Mouse (Mus musculus) 3134 (cell line): ENCODE measurements at regions not wholly inside any gene's neighbourhood (a gene's known extent, or its start where the extent isn't known, plus 50 kb on each side); places are given as distances from the start of the nearest gene placed in this dataset.
A peak's percentile ranks its signal among the peaks of the same experiment; 100 is the strongest.

Source experiments
- DNase-seq: peaks from one replicate; pipeline ENCODE4 v3.0.0-alpha.2; 2011; ENCODE audit warnings: low spot score; ENCODE audit not compliant: insufficient read length; ENCODE audit errors: extremely low read depth

GRCm38 (mm10) chr10:14233335-14233734 lies 267.5 kb downstream of the Hivep2 start:
- DNase-seq, result no peak

- no peak for DNase-seq
Measured at GRCm38 (mm10) chr10:14231464-14231863, 265.6 kb downstream of the Hivep2 start.

GRCm38 (mm10) chr10:14217284-14217683 lies 251.4 kb downstream of the Hivep2 start:
- no peak for DNase-seq

- DNase-seq, result no peak
Measured at GRCm38 (mm10) chr10:14216191-14216992, 250.5 kb downstream of the Hivep2 start.

GRCm38 (mm10) chr10:14215512-14215911 lies 249.6 kb downstream of the Hivep2 start:
- DNase-seq, result no peak

- DNase-seq, result no peak
Measured at GRCm38 (mm10) chr10:14213536-14213935, 247.7 kb downstream of the Hivep2 start.

- no peak for DNase-seq
Measured at GRCm38 (mm10) chr10:14211926-14212325, 246.1 kb downstream of the Hivep2 start.

GRCm38 (mm10) chr10:14211481-14211880 lies 245.6 kb downstream of the Hivep2 start:
- DNase-seq, result no peak

GRCm38 (mm10) chr10:14210445-14210844 lies 244.6 kb downstream of the Hivep2 start:
- no peak for DNase-seq

- DNase-seq, result no peak
Measured at GRCm38 (mm10) chr10:14210045-14210444, 244.2 kb downstream of the Hivep2 start.

GRCm38 (mm10) chr10:14208206-14208605 lies 242.3 kb downstream of the Hivep2 start:
- no peak for DNase-seq

- DNase-seq, result peak; percentile 10
Measured at GRCm38 (mm10) chr10:14207616-14208015, 241.7 kb downstream of the Hivep2 start.

- no peak for DNase-seq
Measured at GRCm38 (mm10) chr10:14207051-14207570, 241.2 kb downstream of the Hivep2 start.
